Mouse (Mus musculus): ENCODE data around the gene Rap1gap.

The Rap1gap gene

GRCm38 (mm10) chr4:137695300-137695699, 30.8 kb downstream of the Rap1gap start:
- no peak for DNase-seq

GRCm38 (mm10) chr4:137695900-137696299, 31.4 kb downstream of the Rap1gap start:
- DNase-seq = no peak

DNA sequence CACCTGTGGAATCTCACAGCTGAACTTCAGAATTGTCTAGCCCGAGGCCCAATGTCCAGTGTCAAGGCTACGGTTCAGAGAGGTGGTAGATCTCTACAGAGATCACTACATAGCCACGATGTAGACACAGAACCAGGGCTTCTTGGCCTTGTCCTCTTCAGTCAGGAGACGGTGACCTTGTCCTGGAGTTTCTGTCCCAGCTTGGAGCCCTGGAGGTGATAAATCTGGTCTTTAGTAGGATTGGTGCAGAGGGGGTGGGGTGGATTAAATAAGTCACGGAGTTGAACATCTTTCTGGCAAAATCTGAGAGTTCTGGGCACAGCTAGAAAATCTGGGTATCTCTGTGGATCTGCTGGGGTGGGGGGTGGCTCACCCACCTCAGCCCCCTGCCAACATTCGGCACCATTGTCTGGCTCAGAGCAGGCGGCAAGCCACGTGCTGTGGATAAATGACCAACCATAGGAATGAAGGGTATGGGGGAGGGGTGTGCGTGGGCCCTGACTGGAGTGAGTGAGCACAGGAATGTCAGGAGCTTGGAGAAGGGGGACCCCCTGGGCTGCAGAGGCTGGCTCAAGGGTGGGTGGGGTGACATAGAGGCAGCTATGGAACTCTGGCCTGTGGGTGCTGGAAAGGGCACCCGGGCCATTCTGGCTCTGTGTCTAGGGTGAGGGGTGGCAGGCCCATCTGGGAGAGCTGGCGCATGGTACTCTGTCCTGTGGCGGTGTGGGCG, 32.8 kb downstream of the Rap1gap start:
- peak; percentile 70 for DNase-seq

- DNase-seq = peak; percentile 77
These were observed 33.8 kb downstream of the Rap1gap start for GRCm38 (mm10) chr4:137698076-137698985.

DNA sequence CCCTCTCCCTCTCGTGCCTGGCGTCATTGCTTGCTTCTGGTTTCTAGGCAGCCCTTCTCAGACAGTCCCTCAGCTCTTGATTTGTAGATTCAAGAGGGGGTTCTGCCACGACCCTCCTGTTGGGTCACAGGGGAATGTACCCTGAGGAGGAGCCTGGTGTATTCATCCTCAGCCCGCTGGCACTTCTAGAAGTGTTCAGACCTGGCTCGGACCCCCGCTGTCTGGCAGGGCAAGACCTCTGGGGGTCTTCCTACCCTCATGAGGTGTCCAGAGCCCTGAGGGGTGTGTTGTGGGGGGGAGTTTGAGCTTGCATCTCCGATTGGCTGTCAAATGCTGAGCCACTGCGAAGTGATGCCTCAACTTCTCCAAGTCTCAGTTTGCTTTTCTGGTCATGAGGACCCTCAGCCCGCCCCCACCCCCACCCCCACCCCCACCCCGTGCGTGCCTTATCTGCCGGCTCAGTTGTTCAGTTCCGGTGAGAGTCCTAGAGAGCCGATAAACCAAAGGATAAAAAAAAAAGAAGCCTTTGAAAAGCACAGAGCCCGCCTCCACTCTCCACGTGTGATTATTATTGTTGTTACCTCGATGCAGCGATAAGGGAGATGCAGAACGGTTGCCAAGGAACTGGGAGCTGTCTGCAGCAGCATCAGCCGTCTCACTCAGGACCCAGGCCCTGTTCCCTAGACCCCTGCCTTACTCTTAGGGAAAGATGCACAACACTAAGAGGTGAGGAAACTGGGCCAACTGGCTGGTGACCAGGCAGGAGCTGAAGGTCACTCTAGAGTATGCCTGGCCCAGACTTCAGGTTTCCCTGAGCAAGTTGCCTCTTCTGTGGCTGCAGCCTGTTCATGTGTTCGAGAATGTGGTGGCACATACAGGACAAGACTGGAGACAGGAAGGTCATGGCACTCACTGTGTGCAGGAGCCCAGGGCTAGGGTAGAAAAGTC, 35.0 kb downstream of the Rap1gap start:
- peak; percentile 57 for DNase-seq

GRCm38 (mm10) chr4:137700960-137701359, 36.4 kb downstream of the Rap1gap start:
- DNase-seq = no peak

GRCm38 (mm10) chr4:137703077-137703476, 38.6 kb downstream of the Rap1gap start:
- DNase-seq = no peak

DNA sequence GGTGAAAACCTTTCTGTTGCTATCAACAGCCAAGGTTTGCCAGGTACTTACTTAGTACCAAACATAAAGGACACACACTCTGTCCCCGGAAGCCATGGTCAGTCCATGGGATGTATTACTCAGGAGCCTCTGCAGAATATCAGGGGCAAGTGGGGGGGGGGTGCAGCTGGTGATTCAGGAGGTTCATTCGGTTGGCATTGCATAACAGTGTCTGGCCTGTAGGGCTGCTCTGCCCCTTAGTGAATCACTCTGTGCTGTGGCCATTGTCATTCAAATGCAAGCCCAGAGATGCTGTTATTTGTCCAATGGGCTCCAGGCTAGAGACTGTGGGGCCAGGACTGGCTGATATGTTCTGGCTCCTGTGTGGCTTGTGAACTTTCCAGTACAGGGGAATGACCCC, 40.0 kb downstream of the Rap1gap start:
- no peak for DNase-seq

DNA sequence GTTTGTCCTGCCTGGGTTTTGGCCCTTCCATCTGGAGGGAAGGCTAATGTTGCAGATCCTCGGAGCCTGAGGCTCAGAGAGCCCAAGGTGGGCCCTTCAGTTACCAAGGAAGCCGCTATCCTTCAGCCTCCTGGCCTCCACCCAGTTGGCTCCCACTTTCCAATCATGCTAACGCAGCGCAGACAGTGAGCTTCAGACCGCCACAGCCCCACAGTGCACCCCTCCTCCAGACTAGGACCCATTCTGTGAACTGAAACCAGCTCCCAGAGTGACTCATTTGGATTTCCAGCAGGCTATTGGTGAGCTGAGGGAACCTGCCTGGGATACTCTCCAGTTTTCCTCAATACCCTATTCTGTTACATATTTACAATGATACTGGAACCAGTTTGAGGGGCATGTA, 40.9 kb downstream of the Rap1gap start:
- DNase-seq = no peak

DNA sequence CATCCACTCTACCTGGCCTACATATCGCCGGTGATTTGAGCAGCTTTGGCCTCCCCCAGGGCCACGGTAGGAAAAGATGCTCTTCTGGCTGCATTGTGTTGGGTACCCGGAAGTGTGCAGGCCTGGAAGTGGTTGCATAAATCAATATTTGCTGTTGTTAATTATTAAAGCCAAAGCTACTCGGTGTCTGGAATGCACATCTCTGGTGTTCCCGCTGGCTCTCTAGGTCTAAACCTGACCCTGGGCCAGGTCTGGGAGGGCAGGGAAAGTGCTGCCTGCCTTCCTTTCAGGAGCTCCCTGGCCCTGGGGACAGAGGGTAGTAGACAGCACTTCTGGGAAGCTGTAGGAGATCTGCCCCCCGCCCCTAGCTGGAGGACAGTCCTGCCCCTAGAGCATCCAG, 42.0 kb downstream of the Rap1gap start:
- DNase-seq = no peak

DNA sequence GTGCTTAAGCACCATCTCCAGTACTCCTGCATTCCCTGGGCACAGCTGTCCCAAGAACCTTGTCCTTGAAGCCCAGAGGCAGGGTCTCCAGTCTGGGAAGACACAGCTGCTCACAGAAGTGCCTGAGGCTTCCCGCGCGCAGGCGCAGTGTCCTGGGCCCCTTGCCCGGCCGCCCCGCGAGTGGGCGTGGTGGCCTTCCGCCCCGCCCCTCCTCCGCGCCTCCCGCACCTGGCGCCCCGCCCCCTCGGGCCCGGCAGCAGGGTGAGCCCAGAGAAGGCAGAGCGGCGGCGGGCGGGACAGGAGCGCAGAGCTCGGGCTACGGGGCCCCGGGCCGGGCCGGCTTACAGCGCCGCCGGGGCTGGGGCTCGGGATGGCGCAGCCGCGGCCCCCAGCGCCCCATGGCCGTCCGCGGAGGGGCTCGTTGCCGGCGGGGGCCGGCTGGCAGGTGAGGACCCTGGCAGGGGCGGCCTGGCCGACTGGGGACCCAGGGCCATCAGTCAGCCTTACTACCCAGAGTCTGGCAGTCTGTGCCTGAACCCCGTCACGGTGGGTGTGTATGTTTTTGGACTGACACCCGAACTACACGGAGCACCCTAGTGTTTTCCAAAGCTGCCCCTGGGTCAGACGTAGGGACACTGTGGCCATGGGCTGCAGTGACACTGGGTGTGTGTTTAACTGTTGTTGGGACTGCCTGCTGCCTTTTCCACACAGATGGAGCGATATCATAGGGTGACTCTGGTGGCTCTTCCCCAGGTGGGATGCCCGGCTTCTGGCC, 42.9 kb downstream of the Rap1gap start:
- peak; percentile 94 for DNase-seq

DNA sequence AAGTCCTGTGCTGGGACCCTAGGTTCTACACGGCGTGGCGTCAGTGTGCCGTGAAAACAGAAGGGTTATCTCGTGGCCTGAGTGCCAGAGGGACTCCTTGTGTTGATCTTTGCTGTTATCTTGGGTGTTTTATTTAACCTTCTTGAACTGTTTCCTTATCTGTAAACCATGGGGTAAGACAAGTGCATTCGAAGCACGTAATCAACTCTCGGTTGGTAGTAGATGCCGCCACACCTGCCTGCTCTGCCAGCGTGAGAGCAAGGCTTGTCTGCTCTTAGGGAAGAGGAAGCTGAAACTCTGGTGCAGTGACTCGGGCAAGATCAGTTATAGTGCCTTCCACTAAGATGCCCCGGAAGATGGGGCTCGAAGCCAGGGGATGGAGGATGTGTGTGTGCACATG, 48.4 kb downstream of the Rap1gap start:
- DNase-seq = no peak

DNA sequence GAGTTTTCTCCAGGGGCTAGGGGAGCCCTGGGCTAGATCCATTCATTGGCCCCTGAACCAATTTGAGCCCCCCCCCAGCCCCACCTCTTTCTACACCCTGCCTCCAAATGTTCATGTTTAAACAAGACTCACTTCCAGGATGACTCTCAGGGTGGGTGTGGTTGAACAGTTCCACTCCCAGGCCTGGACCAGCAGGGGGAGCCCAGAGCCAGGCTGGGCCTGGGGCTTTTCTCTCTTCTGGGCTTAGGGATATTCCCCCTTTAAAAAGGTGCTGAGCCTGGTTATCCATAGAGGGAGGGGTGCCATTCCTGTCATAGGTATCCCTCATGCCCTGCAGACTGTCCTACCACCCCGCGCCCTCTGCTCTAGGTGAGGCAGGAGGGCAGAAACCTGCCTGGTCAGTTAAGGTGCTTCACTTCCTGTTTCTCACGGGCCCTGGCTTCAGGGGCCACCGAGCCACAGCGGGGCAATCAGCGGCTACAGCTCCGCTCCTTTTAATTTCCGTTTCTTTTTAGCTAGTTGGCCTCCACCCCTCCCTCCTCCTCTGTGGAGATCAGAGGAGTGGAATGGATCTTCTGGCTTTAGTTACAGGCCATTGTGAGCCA, 49.6 kb downstream of the Rap1gap start:
- no peak for DNase-seq

DNA sequence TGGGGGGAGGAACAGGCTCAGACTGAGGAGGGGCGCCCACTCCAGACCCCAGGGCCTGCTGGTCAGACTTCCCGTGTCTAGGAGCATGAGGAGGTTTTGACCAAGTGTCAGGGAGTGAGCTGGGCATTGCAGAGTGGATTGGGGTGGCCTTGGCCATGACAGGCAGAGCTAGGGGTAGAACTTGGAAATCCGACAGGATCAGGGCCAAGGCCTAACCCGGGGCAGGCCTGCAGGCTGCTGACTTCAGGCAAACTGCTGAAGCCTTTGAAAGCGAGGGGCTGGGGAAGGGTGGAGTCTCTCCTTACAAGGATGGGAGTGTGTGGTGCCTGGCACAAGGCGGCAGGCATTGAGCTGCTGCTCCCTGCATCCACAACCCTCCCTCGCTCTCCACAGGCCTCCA, 52.5 kb downstream of the Rap1gap start:
- DNase-seq = no peak

- no peak for DNase-seq
These were observed 53.1 kb downstream of the Rap1gap start for GRCm38 (mm10) chr4:137717671-137718070.

- DNase-seq = no peak
These were observed 55.0 kb downstream of the Rap1gap start for GRCm38 (mm10) chr4:137719378-137720077.

DNA sequence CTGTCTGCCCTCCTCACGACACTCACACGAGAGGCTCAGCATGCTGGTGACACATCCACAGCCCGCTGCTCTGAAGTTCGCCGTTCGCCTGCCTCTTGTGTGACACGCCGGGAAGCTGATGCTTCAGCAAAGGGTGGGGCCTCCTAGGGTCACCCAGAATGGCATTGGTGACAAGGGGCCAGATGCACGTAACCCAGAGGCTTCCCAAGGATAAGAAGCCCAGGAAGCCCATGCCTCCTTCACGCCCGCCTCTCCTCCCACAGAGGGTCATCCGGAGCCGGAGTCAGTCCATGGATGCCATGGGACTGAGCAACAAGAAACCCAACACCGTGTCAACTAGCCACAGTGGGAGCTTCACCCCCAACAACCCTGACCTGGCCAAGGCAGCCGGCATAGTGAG, 57.0 kb downstream of the Rap1gap start:
- no peak for DNase-seq

GRCm38 (mm10) chr4:137722230-137722629, 57.7 kb downstream of the Rap1gap start:
- DNase-seq = no peak

- peak; percentile 81 for DNase-seq
These were observed 58.3 kb downstream of the Rap1gap start for GRCm38 (mm10) chr4:137722692-137723427.

GRCm38 (mm10) chr4:137723527-137723926, 59.0 kb downstream of the Rap1gap start:
- no peak for DNase-seq

Data from kidney, adult 18-20 months (tissue).